Mouse (Mus musculus) gastrocnemius, postnatal 14 days (tissue): Measurements from ENCODE around the gene Gm12184. TPM values are rescaled to one million over a fixed set of nuclear protein-coding genes. Genes with fewer than 3 reads are reported as not detected.
"Not testable (repeated sequence)": the region's sequence is repeated elsewhere in the genome, so short reads cannot be mapped to it uniquely, and the experiment has no call there.

ENCODE experiments used
- DNase-seq: peaks from one replicate; pipeline ENCODE4 v3.0.0; 2021; ENCODE audit warnings: mixed read lengths
- intact Hi-C: fragments of 180-260 bp; cut with DNase I; formaldehyde crosslinking; loops from one replicate; pipeline ENCODE4 v1.15.1; 2025; ENCODE audit warnings: low total_unique reads
- total RNA-seq, 2 experiments: library from RNA; stranded (reverse); gene quantifications; 2 replicates each; pipeline ENCODE4 v1.2.3; 2021

Gene Gm12184
- total RNA-seq, 2 experiments from 2014 or later: 2.7 to 3.0 TPM

- intact Hi-C loops: no loop called here
- DNase-seq: no peak
These were observed 3.8 kb upstream of the Gm12184 start for GRCm38 (mm10) chr11:48830279-48830678.

GRCm38 (mm10) chr11:48827926-48828325 lies 1.5 kb upstream of the Gm12184 start:
- no peak for DNase-seq

DNA sequence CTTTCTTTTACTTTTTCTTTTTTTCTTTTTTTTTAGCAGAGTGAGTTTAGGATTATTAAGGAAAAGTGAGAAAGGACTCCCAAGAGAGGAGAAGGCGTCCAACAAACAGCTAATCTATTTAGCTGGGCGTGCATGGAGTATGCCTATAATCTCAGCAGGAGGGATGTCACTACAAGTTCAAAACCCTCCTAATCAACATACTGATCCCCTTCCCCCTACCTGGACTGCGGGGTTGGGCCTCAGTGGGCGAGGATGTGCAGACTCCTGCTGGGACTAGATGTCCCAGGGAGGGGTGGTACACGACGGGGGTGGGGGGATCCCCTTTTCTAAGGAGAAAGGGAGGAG lies 269 bp upstream of the Gm12184 start:
- DNase-seq: no peak
- intact Hi-C loops: no loop called here

More at GRCm38 (mm10) chr11:48827926-48828325, 1.5 kb upstream of the Gm12184 start:
- intact Hi-C loops: no loop called here

DNA sequence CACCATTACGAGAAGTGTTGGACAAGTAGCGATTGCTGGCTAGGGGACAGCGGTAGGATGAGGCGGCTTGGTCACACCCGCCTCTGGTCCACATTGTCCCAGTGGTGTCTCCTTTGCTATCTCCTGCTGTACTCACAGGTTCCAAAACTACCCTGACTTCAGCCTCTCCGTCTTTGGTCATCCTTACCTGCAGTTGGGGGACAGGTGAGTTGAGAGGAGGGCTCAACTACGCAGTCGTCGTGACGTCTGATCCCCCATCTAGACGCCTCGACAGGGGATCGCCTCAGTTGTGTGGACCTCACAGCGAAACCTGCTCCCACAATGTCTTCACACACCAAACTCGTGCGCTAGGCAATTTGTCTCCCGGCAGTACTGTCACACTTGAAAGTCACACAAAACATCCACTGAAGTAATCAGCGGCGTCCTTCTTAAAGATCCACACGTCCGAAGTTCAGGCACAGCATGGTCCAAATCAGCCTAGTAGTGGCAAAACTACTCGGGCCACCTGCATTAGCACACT lies 2.1 kb downstream of the Gm12184 start:
- intact Hi-C loops: no loop called here
- DNase-seq: no peak

GRCm38 (mm10) chr11:48823536-48823972 lies 2.9 kb downstream of the Gm12184 start:
- intact Hi-C loops: no loop called here
- DNase-seq: no peak

DNA sequence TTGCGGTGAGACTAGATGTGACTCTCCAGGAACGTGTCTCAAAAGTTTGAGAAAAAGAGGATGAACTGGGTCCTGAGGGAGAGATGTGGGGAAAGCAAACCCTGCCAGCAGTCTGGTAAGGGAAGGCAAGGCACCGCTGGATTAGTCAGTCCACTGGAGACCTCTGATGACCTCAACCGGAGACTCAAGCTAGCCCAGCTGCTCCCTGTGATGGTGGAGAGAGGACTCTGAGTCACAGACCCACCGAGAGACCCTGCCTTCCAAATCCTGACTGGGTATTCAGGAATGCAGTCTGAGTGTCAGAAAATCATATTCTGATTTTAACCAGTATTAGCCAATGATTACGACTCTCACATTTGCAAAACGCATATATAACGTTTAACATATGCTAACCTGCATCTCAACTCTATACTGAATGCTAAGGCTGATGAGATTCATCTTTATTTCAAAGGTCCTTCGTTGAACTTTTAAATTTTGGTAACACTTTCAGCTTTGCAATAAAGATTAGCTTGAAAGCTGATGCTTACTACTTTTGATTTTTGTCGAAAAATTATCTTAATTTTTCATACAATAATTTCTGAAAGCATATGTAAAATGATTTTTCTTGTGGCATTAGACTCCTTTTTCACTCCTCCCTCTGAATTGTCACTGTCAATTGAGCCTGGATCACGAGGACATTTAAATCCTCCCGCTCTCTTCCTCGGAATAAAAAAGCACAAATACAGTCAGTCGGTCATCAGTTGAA lies 3.5 kb downstream of the Gm12184 start:
- intact Hi-C loops: no loop called here
- no peak for DNase-seq

DNA sequence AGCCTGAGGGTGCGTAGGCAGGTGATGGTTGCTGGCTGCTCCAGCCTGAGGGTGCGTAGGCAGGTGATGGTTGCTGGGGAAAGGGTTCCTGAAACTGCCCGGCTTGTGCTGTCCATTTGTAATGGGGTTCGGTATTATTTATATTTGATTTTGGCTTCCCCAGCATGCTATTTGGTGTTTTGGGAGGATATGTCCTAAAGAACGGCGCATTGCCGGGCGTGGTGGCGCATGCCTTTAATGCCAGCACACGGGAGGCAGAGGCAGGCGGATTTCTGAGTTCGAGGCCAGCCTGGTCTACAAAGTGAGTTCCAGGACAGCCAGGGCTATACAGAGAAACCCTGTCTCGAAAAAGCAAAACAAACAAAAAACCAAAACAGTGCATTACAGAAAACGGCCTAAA lies 5.2 kb downstream of the Gm12184 start:
- DNase-seq, intact Hi-C loops: not testable (repeated sequence)

GRCm38 (mm10) chr11:48820308-48820674 lies 6.2 kb downstream of the Gm12184 start:
- no peak for DNase-seq
- intact Hi-C loops: no loop called here

DNA sequence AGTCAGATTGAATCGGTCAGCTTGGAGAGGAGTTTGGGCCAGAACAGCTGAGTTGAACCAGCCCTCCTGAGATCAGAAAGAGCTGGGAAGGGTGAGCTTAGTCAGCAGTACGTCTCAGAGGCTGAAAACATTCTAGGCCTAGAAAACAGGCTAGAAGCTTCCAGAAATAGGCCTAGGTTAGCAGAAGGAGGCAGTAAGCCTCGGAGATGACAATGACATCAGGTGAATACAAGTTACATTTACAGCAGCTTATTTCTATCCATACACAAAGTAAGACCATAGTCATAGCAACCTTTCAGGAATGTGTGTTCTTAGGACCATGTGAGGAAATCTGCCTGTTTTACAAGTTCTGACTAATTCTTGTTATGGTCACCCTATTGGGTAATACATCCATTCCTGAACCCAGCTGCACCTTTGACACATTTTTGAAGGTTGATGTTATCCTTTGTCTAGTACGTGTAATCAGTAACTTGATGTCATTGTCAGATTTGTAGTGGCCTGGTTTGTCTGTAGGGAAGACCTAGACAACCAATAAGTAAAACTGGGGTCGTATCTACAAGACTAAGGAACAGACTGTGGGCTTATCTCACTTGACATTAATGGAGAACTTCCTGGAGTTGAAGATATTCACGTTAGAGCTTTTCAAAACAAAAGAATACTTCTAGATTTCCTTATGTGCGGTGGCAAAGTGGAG lies 6.7 kb downstream of the Gm12184 start:
- DNase-seq: no peak
- intact Hi-C loops: no loop called here

DNA sequence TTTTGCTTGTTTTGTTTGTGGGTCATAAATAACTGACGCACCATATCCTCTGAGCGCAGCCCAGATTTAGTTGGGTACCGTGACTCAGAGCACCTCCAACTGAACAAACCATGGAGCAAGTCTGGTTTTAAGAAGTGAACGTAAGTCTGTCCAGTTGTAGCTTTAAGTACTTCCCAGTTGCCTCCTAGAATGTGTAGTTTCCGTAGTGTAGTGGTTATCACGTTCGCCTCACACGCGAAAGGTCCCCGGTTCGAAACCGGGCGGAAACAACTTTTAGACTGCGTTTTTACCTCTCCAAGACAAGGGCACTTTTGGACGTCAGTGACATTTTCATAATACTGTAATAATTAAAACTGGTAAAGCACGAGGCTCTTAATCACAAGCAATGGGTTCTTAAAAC lies 8.1 kb downstream of the Gm12184 start:
- intact Hi-C loops: no loop called here
- peak; percentile 64 for DNase-seq

GRCm38 (mm10) chr11:48817794-48818193 lies 8.7 kb downstream of the Gm12184 start:
- no peak for DNase-seq
- intact Hi-C loops: no loop called here

DNA sequence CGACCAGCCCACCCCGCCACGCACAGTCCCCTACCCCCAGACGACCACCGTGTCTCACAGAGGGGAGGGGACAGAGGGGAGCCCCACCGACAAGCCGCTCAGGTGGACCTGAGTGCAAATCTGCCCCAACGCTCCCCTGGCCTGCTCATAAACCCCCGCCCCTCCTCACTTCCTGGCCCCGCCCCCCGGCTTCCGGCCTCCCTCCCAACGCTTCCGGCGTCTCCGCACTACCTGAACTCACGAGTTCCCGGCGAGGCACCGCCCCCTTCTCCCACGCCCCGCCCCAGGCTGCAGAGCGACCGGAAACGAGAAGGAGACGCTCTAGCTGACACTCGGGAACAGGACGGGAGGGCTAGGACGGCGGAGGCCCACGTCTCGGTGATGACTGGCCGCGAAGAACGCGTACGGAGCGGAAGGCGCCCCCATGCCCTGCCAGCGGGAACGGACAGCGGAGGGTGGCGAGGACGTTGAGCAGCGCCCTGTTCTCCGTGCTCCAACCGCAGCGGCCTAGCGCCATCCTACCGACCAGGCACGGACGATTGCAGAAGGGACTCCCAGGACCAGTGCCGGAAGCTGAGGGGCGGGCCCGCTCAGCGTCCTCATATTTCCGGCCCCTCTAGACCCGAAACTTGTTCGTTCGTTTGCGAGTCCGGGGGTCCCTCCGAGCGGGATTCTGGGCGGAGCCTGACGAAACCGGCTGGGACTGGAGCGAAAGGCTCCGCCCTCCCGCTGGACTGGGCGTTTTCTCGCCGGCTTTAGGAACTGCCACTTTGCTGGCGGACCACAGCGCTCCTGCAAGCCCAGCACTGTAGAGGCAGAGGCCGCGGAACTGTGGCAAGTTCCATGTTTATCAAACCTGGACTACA lies 9.4 kb downstream of the Gm12184 start, which contains the start of gene Trim41:
Gene Trim41, minus strand, starts transcription at position 554 of the 866 bp plus-strand sequence.
- peak; percentile 99 for DNase-seq
- intact Hi-C loops: no loop called here

DNA sequence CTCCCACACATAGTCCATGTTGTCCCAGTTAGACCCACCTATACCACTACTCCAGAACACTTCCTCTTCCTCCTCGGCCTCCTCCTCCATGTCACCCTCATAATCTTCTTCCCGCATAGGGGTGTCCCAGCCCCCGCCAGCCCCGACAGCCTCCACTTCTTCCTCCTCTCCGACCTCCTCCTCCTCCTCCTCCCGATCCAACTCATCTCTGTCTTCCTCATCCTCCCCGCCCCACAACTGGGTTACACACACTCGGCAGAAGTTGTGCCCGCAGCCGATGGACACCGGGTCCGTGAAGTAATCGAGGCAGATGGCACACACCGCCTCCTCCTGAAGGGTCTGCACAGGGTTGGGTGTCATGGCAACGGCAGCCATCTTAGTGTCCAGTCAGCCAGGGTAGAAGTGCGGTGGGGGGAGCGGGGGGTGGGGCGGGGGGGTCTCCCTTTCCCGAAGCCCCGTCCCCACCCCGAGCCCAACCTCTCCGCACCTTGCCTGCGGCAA lies 10.1 kb downstream of the Gm12184 start:
- intact Hi-C loops: no loop called here
- DNase-seq: no peak

- DNase-seq: peak; percentile 24
These were observed 10.6 kb downstream of the Gm12184 start for GRCm38 (mm10) chr11:48815851-48816250.

DNA sequence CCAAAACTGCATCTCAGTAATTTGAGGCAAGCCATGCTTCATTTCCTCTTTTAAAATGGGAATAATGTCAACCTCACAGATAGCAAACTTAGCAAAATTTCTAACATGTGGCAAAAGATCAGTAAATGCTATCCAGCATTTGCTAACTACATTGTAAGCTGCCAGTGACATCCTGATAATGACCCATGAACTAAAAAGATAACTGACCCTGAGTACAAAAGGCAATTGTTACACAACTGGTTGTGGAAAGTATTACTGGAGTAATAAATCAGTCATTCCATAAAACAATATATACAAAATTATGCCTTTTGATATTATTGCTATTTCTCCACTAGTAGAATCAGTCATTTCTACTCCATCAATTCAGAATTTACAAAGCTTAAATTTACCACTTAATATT lies 12.7 kb downstream of the Gm12184 start:
- intact Hi-C loops: no loop called here

More at GRCm38 (mm10) chr11:48815851-48816250, 10.6 kb downstream of the Gm12184 start:
- intact Hi-C loops: no loop called here

DNA sequence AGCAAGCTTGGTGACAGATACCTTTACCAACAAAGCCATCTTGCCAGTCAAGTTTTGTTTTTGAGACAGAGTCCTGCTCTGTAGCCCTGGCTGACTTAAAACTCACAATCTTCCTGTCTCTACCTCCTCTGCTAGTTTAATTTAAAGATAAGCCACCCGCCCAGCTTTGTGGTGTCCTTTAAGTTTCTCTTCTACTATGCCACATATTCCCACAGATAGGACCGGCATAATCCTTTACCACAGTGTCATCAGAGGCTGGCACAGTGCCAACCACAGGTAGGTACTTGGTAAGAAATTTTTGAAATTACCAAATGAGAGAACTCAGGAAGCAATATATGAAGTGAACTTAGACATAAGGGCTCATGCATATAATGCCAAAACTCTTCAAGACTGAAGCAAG lies 16.3 kb downstream of the Gm12184 start:
- DNase-seq: no peak
- intact Hi-C loops: no loop called here

More for the DNA sequence above, 12.7 kb downstream of the Gm12184 start:
- DNase-seq: no peak

DNA sequence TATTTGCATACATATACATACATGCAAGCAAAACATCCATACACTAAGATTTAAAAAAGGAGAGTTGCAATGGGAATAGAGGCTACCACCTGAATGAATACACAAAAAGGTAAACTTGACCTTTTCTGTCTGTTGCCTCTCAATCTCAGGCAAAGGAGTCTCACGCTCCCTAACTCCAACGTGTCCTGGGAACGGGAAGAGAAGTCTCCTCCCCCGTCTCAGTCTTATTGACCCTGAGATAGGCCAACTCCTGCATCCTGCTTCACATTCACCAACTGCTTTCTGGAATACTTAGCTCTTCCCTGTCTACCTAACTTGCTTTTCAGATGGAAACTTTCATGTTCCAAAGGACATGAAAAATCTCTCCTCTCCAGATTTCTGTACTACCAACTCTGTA lies 17.0 kb downstream of the Gm12184 start:
- no peak for DNase-seq
- intact Hi-C loops: no loop called here

- intact Hi-C loops: no loop called here
- peak; percentile 68 for DNase-seq
These were observed 17.6 kb downstream of the Gm12184 start for GRCm38 (mm10) chr11:48808737-48809433.

DNA sequence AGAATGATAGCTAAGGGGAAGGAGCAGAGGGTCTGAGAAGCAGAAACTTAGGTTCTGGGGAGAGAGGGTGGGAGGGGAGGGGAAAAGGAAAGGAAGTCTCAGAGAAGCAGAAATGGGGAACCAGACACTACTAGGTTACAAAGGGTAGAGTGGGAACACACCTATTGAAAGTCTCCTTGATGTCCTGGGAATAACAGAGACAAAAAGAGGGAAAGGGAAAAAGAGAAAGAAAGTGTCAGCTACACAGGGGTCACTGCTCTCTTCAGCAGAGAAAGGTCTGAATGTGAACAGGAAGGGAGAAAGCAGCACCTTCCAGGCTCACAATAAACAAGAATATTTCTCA lies 18.2 kb downstream of the Gm12184 start:
- DNase-seq: no peak
- intact Hi-C loops: no loop called here
